Mouse (Mus musculus): ENCODE results near the gene Ptbp1. TPM values are rescaled to one million over a fixed set of nuclear protein-coding genes. Genes with fewer than 3 reads are reported as not detected.

Gene Ptbp1
- polyA plus RNA-seq, 1 experiment from 2014 or later, result 201 TPM

Small RNAs within 50 kb of the gene (microRNA-seq; reads per million reads assigned to microRNA genes)
- not detected for gene Mir6910

Other genes starting within 250 kb of the Ptbp1 start
- 0.08 TPM in 1 of 2 replicates, not detected in the other for gene C2cd4c, start 240.4 kb upstream of the Ptbp1 start, polyA plus RNA-seq (2016; fragmentation: Nextera tagmentation; extraction: Ambion mirVana)
- 30.3 and 33.0 TPM in 2 replicates for gene Shc2, start 216.5 kb upstream of the Ptbp1 start, polyA plus RNA-seq (2016; fragmentation: Nextera tagmentation; extraction: Ambion mirVana)
- gene Odf3l2, start 208.7 kb upstream of the Ptbp1 start, polyA plus RNA-seq (2016; fragmentation: Nextera tagmentation; extraction: Ambion mirVana), result not detected in 2 replicates
- 2.9 and 3.2 TPM in 2 replicates for gene Madcam1, start 189.9 kb upstream of the Ptbp1 start, polyA plus RNA-seq (2016; fragmentation: Nextera tagmentation; extraction: Ambion mirVana)
- 68.1 and 69.4 TPM in 2 replicates for gene Tpgs1, start 185.1 kb upstream of the Ptbp1 start, polyA plus RNA-seq (2016; fragmentation: Nextera tagmentation; extraction: Ambion mirVana)
- 121 and 124 TPM in 2 replicates for gene Cdc34, start 172.2 kb upstream of the Ptbp1 start, polyA plus RNA-seq (2016; fragmentation: Nextera tagmentation; extraction: Ambion mirVana)
- 1.2 and 1.3 TPM in 2 replicates for gene Gzmm, start 165.4 kb upstream of the Ptbp1 start, polyA plus RNA-seq (2016; fragmentation: Nextera tagmentation; extraction: Ambion mirVana)
- 658 and 661 TPM in 2 replicates for gene Bsg, start 149.9 kb upstream of the Ptbp1 start, polyA plus RNA-seq (2016; fragmentation: Nextera tagmentation; extraction: Ambion mirVana)
- gene Hcn2, start 137.8 kb upstream of the Ptbp1 start, polyA plus RNA-seq (2016; fragmentation: Nextera tagmentation; extraction: Ambion mirVana), result 0.45 and 0.48 TPM in 2 replicates
- 42.7 and 47.5 TPM in 2 replicates for gene Polrmt, start 107.8 kb upstream of the Ptbp1 start, polyA plus RNA-seq (2016; fragmentation: Nextera tagmentation; extraction: Ambion mirVana)
- 0.42 and 0.72 TPM in 2 replicates for gene Fgf22, start 99.4 kb upstream of the Ptbp1 start, polyA plus RNA-seq (2016; fragmentation: Nextera tagmentation; extraction: Ambion mirVana)
- 103 and 108 TPM in 2 replicates for gene Rnf126, start 87.5 kb upstream of the Ptbp1 start, polyA plus RNA-seq (2016; fragmentation: Nextera tagmentation; extraction: Ambion mirVana)
- gene Fstl3, start 77.2 kb upstream of the Ptbp1 start, polyA plus RNA-seq (2016; fragmentation: Nextera tagmentation; extraction: Ambion mirVana), result 2.3 and 2.7 TPM in 2 replicates
- gene Prss57, start 63.5 kb upstream of the Ptbp1 start, polyA plus RNA-seq (2016; fragmentation: Nextera tagmentation; extraction: Ambion mirVana), result 0.23 and 0.30 TPM in 2 replicates
- gene Palm, start 60.9 kb upstream of the Ptbp1 start, polyA plus RNA-seq (2016; fragmentation: Nextera tagmentation; extraction: Ambion mirVana), result 189 and 198 TPM in 2 replicates
- gene Misp, start 33.4 kb upstream of the Ptbp1 start, polyA plus RNA-seq (2016; fragmentation: Nextera tagmentation; extraction: Ambion mirVana), result 1.3 and 2.1 TPM in 2 replicates
- 11.8 and 14.1 TPM in 2 replicates for gene Prtn3, start 20.0 kb downstream of the Ptbp1 start, polyA plus RNA-seq (2016; fragmentation: Nextera tagmentation; extraction: Ambion mirVana)
- 289 and 290 TPM in 2 replicates for gene Plppr3, start 20.2 kb downstream of the Ptbp1 start, polyA plus RNA-seq (2016; fragmentation: Nextera tagmentation; extraction: Ambion mirVana)
- gene Elane, start 31.8 kb downstream of the Ptbp1 start, polyA plus RNA-seq (2016; fragmentation: Nextera tagmentation; extraction: Ambion mirVana), result 0.56 TPM in 1 of 2 replicates, not detected in the other
- not detected in 2 replicates for gene Cfd, start 36.4 kb downstream of the Ptbp1 start, polyA plus RNA-seq (2016; fragmentation: Nextera tagmentation; extraction: Ambion mirVana)
- gene Med16, start 54.5 kb downstream of the Ptbp1 start, polyA plus RNA-seq (2016; fragmentation: Nextera tagmentation; extraction: Ambion mirVana), result 63.3 and 70.0 TPM in 2 replicates
- gene Gm26602, start 56.4 kb downstream of the Ptbp1 start, polyA plus RNA-seq (2016; fragmentation: Nextera tagmentation; extraction: Ambion mirVana), result 25.5 and 54.9 TPM in 2 replicates
- 1.2 and 1.6 TPM in 2 replicates for gene Kiss1r, start 62.5 kb downstream of the Ptbp1 start, polyA plus RNA-seq (2016; fragmentation: Nextera tagmentation; extraction: Ambion mirVana)
- 173 and 184 TPM in 2 replicates for gene R3hdm4, start 66.8 kb downstream of the Ptbp1 start, polyA plus RNA-seq (2016; fragmentation: Nextera tagmentation; extraction: Ambion mirVana)
- 4.7 and 5.3 TPM in 2 replicates for gene Arid3a, start 72.6 kb downstream of the Ptbp1 start, polyA plus RNA-seq (2016; fragmentation: Nextera tagmentation; extraction: Ambion mirVana)
- gene Wdr18, start 105.7 kb downstream of the Ptbp1 start, polyA plus RNA-seq (2016; fragmentation: Nextera tagmentation; extraction: Ambion mirVana), result 89.4 and 100 TPM in 2 replicates
- 0.23 and 0.44 TPM in 2 replicates for gene Grin3b, start 116.3 kb downstream of the Ptbp1 start, polyA plus RNA-seq (2016; fragmentation: Nextera tagmentation; extraction: Ambion mirVana)
- 23.1 and 25.5 TPM in 2 replicates for gene Tmem259, start 129.9 kb downstream of the Ptbp1 start, polyA plus RNA-seq (2016; fragmentation: Nextera tagmentation; extraction: Ambion mirVana)
- gene Cnn2, start 134.2 kb downstream of the Ptbp1 start, polyA plus RNA-seq (2016; fragmentation: Nextera tagmentation; extraction: Ambion mirVana), result 178 and 204 TPM in 2 replicates
- gene Abca7, start 142.1 kb downstream of the Ptbp1 start, polyA plus RNA-seq (2016; fragmentation: Nextera tagmentation; extraction: Ambion mirVana), result 6.9 and 7.7 TPM in 2 replicates
- 8.7 and 8.9 TPM in 2 replicates for gene Arhgap45, start 162.2 kb downstream of the Ptbp1 start, polyA plus RNA-seq (2016; fragmentation: Nextera tagmentation; extraction: Ambion mirVana)
- 163 and 171 TPM in 2 replicates for gene Polr2e, start 185.4 kb downstream of the Ptbp1 start, polyA plus RNA-seq (2016; fragmentation: Nextera tagmentation; extraction: Ambion mirVana)
- 449 and 484 TPM in 2 replicates for gene Gpx4, start 192.7 kb downstream of the Ptbp1 start, polyA plus RNA-seq (2016; fragmentation: Nextera tagmentation; extraction: Ambion mirVana)

All from hindbrain, embryonic 12.5 days (tissue).